Mouse (Mus musculus) frontal cortex, adult 2 months (tissue): ENCODE results near the gene Rbpjl. TPM values are rescaled to one million over a fixed set of nuclear protein-coding genes. Genes with fewer than 3 reads are reported as not detected.

ENCODE experiments used
- DNase-seq, 2 experiments: peaks; one replicate each; pipeline ENCODE4 v3.0.0; 2022; ENCODE audit warnings: low spot score in 1 of 2; ENCODE audit errors: extremely low spot score in 1 of 2
- polyA plus RNA-seq: library from polyadenylated mRNA; depleted of rRNA; stranded (reverse); fragments of >200 nt; gene quantifications from 2 replicates; pipeline ENCODE4 v1.2.3, GENCODE M21; 2012

The Rbpjl gene
- polyA plus RNA-seq, 1 experiment: 1.8 TPM

- DNase-seq: no peak
These were observed 24.0 kb downstream of the Rbpjl start for GRCm38 (mm10) chr2:164426952-164427351.

- DNase-seq: no peak
These were observed 25.5 kb downstream of the Rbpjl start for GRCm38 (mm10) chr2:164428451-164428850.

- DNase-seq: no peak
These were observed 27.1 kb downstream of the Rbpjl start for GRCm38 (mm10) chr2:164429881-164430615.

- no peak for DNase-seq
These were observed 27.8 kb downstream of the Rbpjl start for GRCm38 (mm10) chr2:164430697-164431096.

GRCm38 (mm10) chr2:164431676-164432465 is 28.9 kb downstream of the Rbpjl start:
- DNase-seq: no peak

- DNase-seq: no peak
These were observed 29.7 kb downstream of the Rbpjl start for GRCm38 (mm10) chr2:164432541-164433191.

- no peak for DNase-seq
These were observed 30.4 kb downstream of the Rbpjl start for GRCm38 (mm10) chr2:164433278-164433895.

- no peak for DNase-seq
These were observed 31.7 kb downstream of the Rbpjl start for GRCm38 (mm10) chr2:164434681-164435080.

GRCm38 (mm10) chr2:164435216-164436090 is 32.5 kb downstream of the Rbpjl start:
- DNase-seq: no peak

- DNase-seq: peak in 1 of 2 experiments; percentile 37
These were observed 33.4 kb downstream of the Rbpjl start for GRCm38 (mm10) chr2:164436215-164436913.

GRCm38 (mm10) chr2:164436961-164437360 is 34.0 kb downstream of the Rbpjl start:
- no peak for DNase-seq

- DNase-seq: no peak
These were observed 34.8 kb downstream of the Rbpjl start for GRCm38 (mm10) chr2:164437710-164438109.

- no peak for DNase-seq
These were observed 35.3 kb downstream of the Rbpjl start for GRCm38 (mm10) chr2:164438257-164438656.

GRCm38 (mm10) chr2:164439001-164439421 is 36.1 kb downstream of the Rbpjl start:
- peak in 1 of 2 experiments; percentile 28 for DNase-seq

GRCm38 (mm10) chr2:164440314-164440713 is 37.4 kb downstream of the Rbpjl start:
- no peak for DNase-seq

- no peak for DNase-seq
These were observed 38.2 kb downstream of the Rbpjl start for GRCm38 (mm10) chr2:164441155-164441554.

GRCm38 (mm10) chr2:164441731-164442130 is 38.8 kb downstream of the Rbpjl start:
- DNase-seq: no peak

GRCm38 (mm10) chr2:164442315-164443050 is 39.5 kb downstream of the Rbpjl start:
- DNase-seq: no peak

GRCm38 (mm10) chr2:164443051-164443437 is 40.1 kb downstream of the Rbpjl start:
- peak in 1 of 2 experiments; percentile 71 for DNase-seq
